Mouse (Mus musculus) layer of hippocampus, postnatal 10 days (tissue): ENCODE results near the gene Tnnc1. TPM values are rescaled to one million over a fixed set of nuclear protein-coding genes. Genes with fewer than 3 reads are reported as not detected.

Experiments used
- DNase-seq, 2 experiments: peaks; one replicate each; pipeline ENCODE4 v3.0.0; 2021; ENCODE audit warnings: low spot score in 2 of 2
- total RNA-seq, 2 experiments: library from RNA; stranded (reverse); gene quantifications; 2 replicates each; pipeline ENCODE4 v1.2.3; 2021

Tnnc1 gene
- total RNA-seq, 2 experiments from 2014 or later: 0.67 to 2.0 TPM

- DNase-seq: peak; percentile 98 to 99
Measured at GRCm38 (mm10) chr14:31251084-31251604, 43.0 kb downstream of the Tnnc1 start, which contains the start of the genes Phf7 and Bap1. TSS of gene Phf7 (minus strand) at chr14:31251317. TSS of gene Bap1 (plus strand) at chr14:31251450.

DNA sequence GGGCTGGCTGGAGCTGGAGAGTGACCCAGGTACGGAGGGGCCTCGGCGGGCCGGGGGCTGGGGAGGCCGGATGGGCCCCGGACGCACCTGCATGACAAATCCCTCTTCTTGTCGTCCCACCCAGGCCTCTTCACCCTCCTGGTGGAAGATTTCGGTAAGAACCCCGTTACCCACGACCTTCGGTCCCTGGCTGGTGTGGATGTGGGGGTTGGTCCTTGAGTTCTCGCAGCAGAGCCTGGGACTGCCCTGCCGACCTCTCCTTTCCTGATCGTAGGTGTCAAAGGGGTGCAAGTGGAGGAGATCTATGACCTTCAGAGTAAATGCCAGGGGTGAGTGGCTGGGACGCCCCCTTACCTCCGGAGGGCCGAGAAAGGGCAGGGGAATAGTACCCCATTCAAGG is 43.5 kb downstream of the Tnnc1 start:
- no peak for DNase-seq

- DNase-seq: no peak
Measured at GRCm38 (mm10) chr14:31252091-31252490, 44.0 kb downstream of the Tnnc1 start.

DNA sequence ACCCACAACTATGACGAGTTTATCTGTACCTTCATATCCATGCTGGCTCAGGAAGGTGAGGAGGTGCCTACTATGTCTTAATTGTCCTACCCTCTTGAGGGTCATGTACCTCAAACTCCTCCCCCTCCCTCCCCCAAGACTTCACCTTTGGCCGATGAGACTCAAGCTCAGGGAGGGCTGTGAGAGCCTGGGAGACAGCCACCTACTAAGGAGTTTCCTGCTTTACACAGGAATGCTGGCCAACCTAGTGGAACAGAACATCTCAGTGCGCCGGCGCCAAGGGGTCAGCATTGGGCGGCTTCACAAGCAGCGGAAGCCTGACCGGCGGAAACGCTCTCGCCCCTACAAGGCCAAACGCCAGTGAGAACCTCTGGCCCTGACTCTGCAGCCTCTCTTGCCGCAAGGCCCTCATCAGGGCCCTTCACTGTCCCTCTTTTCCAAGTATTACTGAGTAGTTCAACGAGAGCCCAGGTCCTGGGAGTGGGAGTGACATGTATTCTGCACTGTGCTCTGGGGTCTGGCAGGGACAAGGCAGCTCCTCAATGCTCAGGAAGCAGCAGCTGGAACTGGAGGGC is 50.5 kb downstream of the Tnnc1 start:
- no peak for DNase-seq

- DNase-seq: no peak
Measured at GRCm38 (mm10) chr14:31260374-31260773, 52.3 kb downstream of the Tnnc1 start.

- no peak for DNase-seq
Measured at GRCm38 (mm10) chr14:31260932-31261331, 52.8 kb downstream of the Tnnc1 start.

Other genes with a start within 250 kb of the Tnnc1 start
- 10 to 100 TPM; 33.8 to 37.7 TPM for gene Glt8d1, start 206.9 kb upstream of the Tnnc1 start, total RNA-seq
- 100 to 1,000 TPM; 177 to 186 TPM for gene Spcs1, start 206.6 kb upstream of the Tnnc1 start, total RNA-seq
- 10 to 100 TPM; 71.0 to 71.2 TPM for gene Pbrm1, start 189.2 kb upstream of the Tnnc1 start, total RNA-seq
- gene Gnl3, start 189.2 kb upstream of the Tnnc1 start, total RNA-seq: 10 to 100 TPM; 54.4 to 66.8 TPM
- gene Smim4, start 79.4 kb upstream of the Tnnc1 start, total RNA-seq: 10 to 100 TPM; 32.5 to 33.5 TPM
- 10 to 100 TPM; 18.0 to 22.5 TPM for gene Nt5dc2, start 77.3 kb upstream of the Tnnc1 start, total RNA-seq
- 10 to 100 TPM; 26.9 to 40.4 TPM for gene Stab1, start 39.7 kb upstream of the Tnnc1 start, total RNA-seq
- 100 to 1,000 TPM; 424 to 481 TPM for gene Nisch, start 8.6 kb downstream of the Tnnc1 start, total RNA-seq
- gene Sema3g, start 9.5 kb downstream of the Tnnc1 start, total RNA-seq: 1 to 10 TPM; 4.7 to 5.4 TPM
- 1 to 10 TPM; 4.8 to 5.2 TPM for gene Phf7, start 43.0 kb downstream of the Tnnc1 start, total RNA-seq
- gene Bap1, start 43.1 kb downstream of the Tnnc1 start, total RNA-seq: 100 to 1,000 TPM; 117 to 123 TPM
- 1 to 10 TPM; 2.2 to 2.4 TPM for gene Dnah1, start 115.6 kb downstream of the Tnnc1 start, total RNA-seq
- gene Capn7, start 128.3 kb downstream of the Tnnc1 start, total RNA-seq: 10 to 100 TPM; 39.9 to 41.5 TPM
- gene Sh3bp5, start 227.8 kb downstream of the Tnnc1 start, total RNA-seq: 100 to 1,000 TPM; 120 to 125 TPM